Mouse (Mus musculus): ENCODE results near the gene Fam207a.

DNA sequence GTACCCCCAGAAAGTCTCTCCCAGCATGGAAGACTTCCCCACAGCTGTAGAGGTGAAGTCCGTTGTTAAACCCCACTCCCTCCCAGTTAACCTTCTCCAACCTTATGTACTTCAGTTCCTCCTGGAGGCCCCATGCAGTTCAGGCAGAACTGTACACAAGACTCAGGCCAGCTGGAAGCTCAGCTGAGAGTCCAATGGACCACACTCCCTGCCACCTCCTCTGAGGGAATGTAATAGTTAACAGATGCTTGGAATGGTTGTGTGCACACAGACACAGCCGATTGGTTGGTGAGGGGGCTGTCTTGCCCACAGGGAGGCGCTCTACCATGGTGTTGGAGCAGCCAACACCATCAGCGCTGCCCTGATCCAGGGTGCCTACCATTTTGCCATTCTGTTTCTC is 73.3 kb downstream of the Fam207a start:
- TF ChIP-seq TAL1 (IDR thresholded peaks at IDR 0.05; ENCODE audit: low read length) (no peak), GATA1 (IDR thresholded peaks at IDR 0.05; ENCODE audit: low read length) (no peak)
